In genomic region chr11:61665991-61666799, GRCm38 (mm10) we compare ENCODE assay signal across 9 mouse cellular contexts. TPM values are rescaled to one million over a fixed set of nuclear protein-coding genes. Genes with fewer than 3 reads are reported as not detected.
DNase-seq lines count a peak whose midpoint lies in the region; ATAC-seq and TF ChIP-seq lines count a peak whose summit lies in the region.
"Had no signal": no experiment of that assay in that cellular context is flagged by ENCODE, and none has a peak within 500 bp of the region (broad histone marks: within the 10 kb centered on the region; RNA-seq: fewer than 3 reads in every experiment).

No protein-coding gene starts in this region.

- H3K9me3 ChIP-seq in liver, embryonic 14.5 days (ENCODE audit: control insufficient read depth, low read length) = no peaks in the 10 kb centered on the region
- H3K9me3 ChIP-seq in stomach, embryonic 16.5 days (replicated peaks; ENCODE audit: control insufficient read depth, low read length) = no peaks in the 10 kb centered on the region

- H3K4me1 ChIP-seq in liver, embryonic 14.5 days (replicated peaks; ENCODE audit: control insufficient read depth in 2 of 2, insufficient read depth in 2 of 2, low read length in 1 of 2) = no peaks in the 10 kb centered on the region
- 0 out of 2 replicates have a peak, but pooled peaks cover 7% of the 10 kb centered on the region for H3K4me1 ChIP-seq in stomach, embryonic 16.5 days (ENCODE audit: control insufficient read depth, insufficient read depth, low read length)

- no peak overlapping the region for H3K4me3 ChIP-seq in liver, embryonic 14.5 days (ENCODE audit: insufficient read depth in 1 of 2, low read depth in 2 of 2, low read length in 2 of 2)
- no peak overlapping the region for H3K4me3 ChIP-seq in stomach, embryonic 16.5 days (replicated peaks; ENCODE audit: low read length)

- peak; percentile 42 to 62 for DNase-seq in heart, adult 18-20 months
- DNase-seq in heart, postnatal 25 days (ENCODE audit: low spot score) = no peak
- peak; percentile 65 for DNase-seq in urinary bladder, postnatal 14 days (ENCODE audit: low spot score)
- no peak for DNase-seq in urinary bladder, adult 2 months (ENCODE audit: low spot score)
- DNase-seq in cerebellum, postnatal 36 days = peak; percentile 57 to 60
- DNase-seq in heart, postnatal 36 days = peak; percentile 48 to 52
- DNase-seq in liver, embryonic 14.5 days (ENCODE audit: low read depth in 3 of 3, low spot score in 3 of 3) = no peak

- intact Hi-C loops in heart, postnatal 25 days (cut with DNase I) = loop anchor here (1.0 kb wide), 1 partner anchor 48 kb away; no protein-coding TSS in a partner anchor
- intact Hi-C loops in heart, postnatal 36 days (cut with DNase I) = loop anchor here (1.0 kb wide), 1 partner anchor 48 kb away; no protein-coding TSS in a partner anchor

- 44% methylated on average over 7 of the region's 7 CpGs for WGBS in liver, embryonic 14.5 days (ENCODE audit: insufficient replicate concordance)
- WGBS in stomach, embryonic 16.5 days = 47% methylated on average over 7 of the region's 7 CpGs

- no peaks in the 10 kb centered on the region for H3K27me3 ChIP-seq in liver, embryonic 14.5 days (ENCODE audit: control insufficient read depth, insufficient read depth, low read length)
- no peaks in the 10 kb centered on the region for H3K27me3 ChIP-seq in stomach, embryonic 16.5 days (ENCODE audit: control insufficient read depth, insufficient read depth, low read length)

- H3K27ac ChIP-seq in liver, embryonic 14.5 days = no peak overlapping the region
- no peak overlapping the region for H3K27ac ChIP-seq in stomach, embryonic 16.5 days (ENCODE audit: low read length)

- no peak for ATAC-seq in liver, embryonic 14.5 days (ENCODE audit: insufficient read depth)
- ATAC-seq in stomach, embryonic 16.5 days (ENCODE audit: insufficient read depth, low FRiP score) = peak; percentile 52; the same call in 1 of the 2 replicates

- peak; percentile 91 for TF ChIP-seq CTCF in liver, embryonic 14.5 days (IDR thresholded peaks at IDR 0.05; ENCODE audit: low read depth)

- no peak overlapping the region for H3K4me2 ChIP-seq in liver, embryonic 14.5 days (ENCODE audit: low read depth)
- H3K4me2 ChIP-seq in stomach, embryonic 16.5 days (ENCODE audit: low read depth, low read length) = no peak overlapping the region

- no peak overlapping the region for H3K9ac ChIP-seq in liver, embryonic 14.5 days (replicated peaks)
- no peak overlapping the region for H3K9ac ChIP-seq in stomach, embryonic 16.5 days (ENCODE audit: low read length)

- no peak for TF ChIP-seq EP300 in liver, embryonic 14.5 days (IDR thresholded peaks at IDR 0.05; ENCODE audit: low read depth)

- H3K36me3 ChIP-seq in liver, embryonic 14.5 days (replicated peaks; ENCODE audit: control insufficient read depth, insufficient read depth, low read depth) = no peaks in the 10 kb centered on the region
- H3K36me3 ChIP-seq in stomach, embryonic 16.5 days (ENCODE audit: control insufficient read depth, insufficient read depth, low read length) = no peaks in the 10 kb centered on the region

RNA-seq across cellular contexts. Expression of gene Grap, which starts 13.1 kb away (rescaled TPM):
- 10 to 100 TPM; 12.1 to 13.5 TPM for total RNA-seq in heart, adult 18-20 months (2021)
- 10 to 100 TPM; 11.4 to 13.0 TPM for total RNA-seq in heart, postnatal 25 days (2021)
- 5.5 and 6.2 TPM in 2 replicates for polyA plus RNA-seq in urinary bladder, adult 2 months (2012; rRNA removed)
- 10 to 100 TPM; 11.5 to 15.0 TPM for total RNA-seq in heart, postnatal 36 days (2021)
- 2.1 and 2.2 TPM in 2 replicates for polyA plus RNA-seq in liver, embryonic 14.5 days (2012; rRNA removed)
- polyA plus RNA-seq in liver, embryonic 14.5 days (2014; fragmentation: Nextera tagmentation; extraction: Ambion mirVana) = 1.6 and 1.9 TPM in 2 replicates
- polyA plus RNA-seq in stomach, embryonic 16.5 days (2015; fragmentation: Nextera tagmentation; extraction: Ambion mirVana) = 8.6 and 9.2 TPM in 2 replicates

RNA-seq across cellular contexts. Expression of gene Fam83g, which starts 17.7 kb away (rescaled TPM):
- total RNA-seq in heart, adult 18-20 months (2021) = under 1 TPM; 0.25 to 0.33 TPM
- total RNA-seq in heart, postnatal 25 days (2021) = under 1 TPM in 1 of 2 experiments, not detected in 1; 0.14 TPM
- polyA plus RNA-seq in urinary bladder, adult 2 months (2012; rRNA removed) = 6.2 and 6.5 TPM in 2 replicates
- under 1 TPM; 0.11 to 0.16 TPM for total RNA-seq in heart, postnatal 36 days (2021)
- 3.9 and 4.4 TPM in 2 replicates for polyA plus RNA-seq in liver, embryonic 14.5 days (2012; rRNA removed)
- polyA plus RNA-seq in liver, embryonic 14.5 days (2014; fragmentation: Nextera tagmentation; extraction: Ambion mirVana) = 4.4 and 5.4 TPM in 2 replicates
- polyA plus RNA-seq in stomach, embryonic 16.5 days (2015; fragmentation: Nextera tagmentation; extraction: Ambion mirVana) = 6.1 and 6.6 TPM in 2 replicates

RNA-seq across cellular contexts. Expression of gene Slc5a10, which starts 54.4 kb away (rescaled TPM):
- total RNA-seq in heart, adult 18-20 months (2021) = not detected
- not detected for total RNA-seq in heart, postnatal 25 days (2021)
- 0.03 and 0.04 TPM in 2 replicates for polyA plus RNA-seq in urinary bladder, adult 2 months (2012; rRNA removed)
- total RNA-seq in heart, postnatal 36 days (2021) = not detected
- not detected in 2 replicates for polyA plus RNA-seq in liver, embryonic 14.5 days (2012; rRNA removed)
- not detected in 2 replicates for polyA plus RNA-seq in liver, embryonic 14.5 days (2014; fragmentation: Nextera tagmentation; extraction: Ambion mirVana)
- not detected in 2 replicates for polyA plus RNA-seq in stomach, embryonic 16.5 days (2015; fragmentation: Nextera tagmentation; extraction: Ambion mirVana)
- polyA plus RNA-seq: stomach, embryonic 14.5 days had no signal

Comparison
In these comparisons a context has a peak if more than half of its experiments do, and no peak if none do; other contexts are left out.
1. DNase-seq: peak in heart, adult 18-20 months (2 of 2), urinary bladder, postnatal 14 days (single experiment), cerebellum, postnatal 36 days (2 of 2) and heart, postnatal 36 days (2 of 2); none in heart, postnatal 25 days (single experiment), urinary bladder, adult 2 months (single experiment) and liver, embryonic 14.5 days (0 of 3).